Mouse (Mus musculus): ENCODE results near the gene Cask.

DNA sequence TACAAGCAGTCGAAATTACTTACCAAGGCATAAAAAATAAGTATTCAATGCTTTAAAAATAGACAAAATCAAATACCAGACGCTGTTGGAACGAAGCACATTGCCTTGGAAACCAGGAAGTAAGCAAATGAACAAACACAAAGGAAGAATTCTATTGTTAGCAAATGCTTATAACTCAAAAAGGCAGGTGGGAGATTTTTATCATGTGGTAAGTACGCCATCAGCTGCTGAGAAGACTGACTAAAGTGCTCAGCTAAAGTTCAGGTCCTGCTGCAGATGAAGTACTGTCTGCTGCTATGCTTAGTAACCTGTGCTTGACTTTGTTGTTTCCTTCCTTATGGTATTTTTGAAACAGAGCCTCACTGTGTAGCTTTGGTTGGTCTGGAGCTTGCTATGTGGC is 232.7 kb downstream of the Cask start:
- TF ChIP-seq TAL1 (IDR thresholded peaks at IDR 0.05; ENCODE audit: low read length) (no peak), GATA1 (IDR thresholded peaks at IDR 0.05; ENCODE audit: low read length) (no peak)
